In genomic region chr2:60828908-60829462, GRCm38 (mm10) we compare ENCODE assay signal across 30 mouse cellular contexts.
DNase-seq lines count a peak whose midpoint lies in the region; ATAC-seq and TF ChIP-seq lines count a peak whose summit lies in the region.
"Had no signal": no experiment of that assay in that cellular context is flagged by ENCODE, and none has a peak within 500 bp of the region (broad histone marks: within the 10 kb centered on the region; RNA-seq: fewer than 3 reads in every experiment).

No protein-coding gene starts in this region.

- no peaks in the 10 kb centered on the region for H3K27me3 ChIP-seq in midbrain, embryonic 11.5 days (ENCODE audit: control insufficient read depth, insufficient read depth, low read length)
- no peaks in the 10 kb centered on the region for H3K27me3 ChIP-seq in midbrain, embryonic 14.5 days (ENCODE audit: control insufficient read depth, insufficient read depth, low read length)
- no peaks in the 10 kb centered on the region for H3K27me3 ChIP-seq in stomach, postnatal 0 days (ENCODE audit: control insufficient read depth, insufficient read depth, low read length)
- H3K27me3 ChIP-seq: embryonic facial prominence, embryonic 15.5 days; hindbrain, embryonic 15.5 days; lung, embryonic 15.5 days; neural tube, embryonic 12.5 days; Patski had no signal

- TF ChIP-seq EP300 in stomach, postnatal 0 days (optimal IDR thresholded peaks at IDR 0.05): peak; percentile 94

- ATAC-seq in frontal cortex, adult (ENCODE audit: low TSS enrichment): peak; percentile 53
- ATAC-seq in midbrain, embryonic 11.5 days (ENCODE audit: low FRiP score): no peak
- ATAC-seq in midbrain, embryonic 14.5 days (ENCODE audit: low FRiP score, low TSS enrichment): no peak
- no peak; the same call in 1 of the 2 replicates for ATAC-seq in stomach, postnatal 0 days (ENCODE audit: low FRiP score, low TSS enrichment)
- ATAC-seq: Patski had no signal

- no peak overlapping the region for H3K4me2 ChIP-seq in midbrain, embryonic 11.5 days
- no peak overlapping the region for H3K4me2 ChIP-seq in midbrain, embryonic 14.5 days (ENCODE audit: low read length)
- no peak overlapping the region for H3K4me2 ChIP-seq in stomach, postnatal 0 days (replicated peaks; ENCODE audit: low read depth)
- H3K4me2 ChIP-seq: embryonic facial prominence, embryonic 15.5 days; forebrain, embryonic 12.5 days; hindbrain, embryonic 15.5 days; liver, embryonic 11.5 days; lung, embryonic 15.5 days; neural tube, embryonic 12.5 days had no signal

- no peaks in the 10 kb centered on the region for H3K9me3 ChIP-seq in midbrain, embryonic 11.5 days (ENCODE audit: control insufficient read depth, low read length)
- no peaks in the 10 kb centered on the region for H3K9me3 ChIP-seq in midbrain, embryonic 14.5 days (ENCODE audit: control insufficient read depth, low read length)
- no peaks in the 10 kb centered on the region for H3K9me3 ChIP-seq in stomach, postnatal 0 days (ENCODE audit: control insufficient read depth, low read length)
- H3K9me3 ChIP-seq: embryonic facial prominence, embryonic 10.5 days; embryonic facial prominence, embryonic 15.5 days; forebrain, embryonic 12.5 days; hindbrain, embryonic 10.5 days; hindbrain, embryonic 15.5 days; lung, embryonic 15.5 days; midbrain, embryonic 10.5 days; neural tube, embryonic 12.5 days had no signal

- TF ChIP-seq POLR2A in brain, embryonic 14.5 days (IDR thresholded peaks at IDR 0.05; ENCODE audit: borderline replicate concordance, extremely low read depth, insufficient read depth, insufficient read length, poor library complexity, severe bottlenecking): no peak

- 95% methylated on average over 10 of the region's 10 CpGs for WGBS in midbrain, embryonic 11.5 days
- WGBS in midbrain, embryonic 14.5 days: 87% methylated on average over 10 of the region's 10 CpGs
- WGBS in stomach, postnatal 0 days: 70% methylated on average over 10 of the region's 10 CpGs

- H3K36me3 ChIP-seq in midbrain, embryonic 11.5 days (ENCODE audit: control insufficient read depth, insufficient read depth, low read length): no peaks in the 10 kb centered on the region
- no peaks in the 10 kb centered on the region for H3K36me3 ChIP-seq in midbrain, embryonic 14.5 days (ENCODE audit: control insufficient read depth, insufficient read depth, low read length)
- 0 out of 2 replicates have a peak, but pooled peaks cover 2% of the 10 kb centered on the region for H3K36me3 ChIP-seq in stomach, postnatal 0 days (ENCODE audit: control insufficient read depth, insufficient read depth, low read length)
- H3K36me3 ChIP-seq: embryonic facial prominence, embryonic 15.5 days; forebrain, embryonic 12.5 days; hindbrain, embryonic 10.5 days; hindbrain, embryonic 15.5 days; lung, embryonic 15.5 days; midbrain, embryonic 10.5 days; neural tube, embryonic 12.5 days had no signal

- no peak for TF ChIP-seq CTCF in brain, embryonic 14.5 days (IDR thresholded peaks at IDR 0.05; ENCODE audit: borderline replicate concordance, extremely low read depth, insufficient read depth, insufficient read length)
- TF ChIP-seq CTCF in stomach, postnatal 0 days (IDR thresholded peaks at IDR 0.05; ENCODE audit: low read depth): no peak

- no peak for DNase-seq in frontal cortex, postnatal 14 days (ENCODE audit: low spot score in 2 of 2)
- peak; percentile 21 for DNase-seq in midbrain, embryonic 11.5 days (ENCODE audit: low spot score, missing footprints)
- no peak for DNase-seq in midbrain, embryonic 14.5 days
- DNase-seq in brain, embryonic 14.5 days (ENCODE audit: low read depth): peak; percentile 62
- DNase-seq in stomach, postnatal 0 days (ENCODE audit: low spot score): no peak
- DNase-seq in layer of hippocampus, adult 18-20 months (ENCODE audit: low spot score in 2 of 2): no peak
- DNase-seq: adrenal gland, postnatal 10 days; cerebellum, adult 2 months; gastrocnemius, adult 2 months; gastrocnemius, postnatal 36 days; heart, postnatal 14 days; kidney, adult 18-20 months; kidney, postnatal 4 days; layer of hippocampus, postnatal 36 days; left cerebral cortex, postnatal 4 days; right cerebral cortex, adult 18-20 months; spleen, adult 18-20 months had no signal

- H3K27ac ChIP-seq in midbrain, embryonic 11.5 days (ENCODE audit: low read depth, low read length): no peak overlapping the region
- no peak overlapping the region for H3K27ac ChIP-seq in midbrain, embryonic 14.5 days (replicated peaks; ENCODE audit: low read depth, low read length)
- H3K27ac ChIP-seq in stomach, postnatal 0 days (replicated peaks): peak overlapping the region; percentile 69
- H3K27ac ChIP-seq: embryonic facial prominence, embryonic 10.5 days; embryonic facial prominence, embryonic 15.5 days; forebrain, embryonic 12.5 days; hindbrain, embryonic 10.5 days; hindbrain, embryonic 15.5 days; kidney, postnatal 0 days; lung, embryonic 15.5 days; midbrain, embryonic 10.5 days; neural tube, embryonic 12.5 days had no signal

- H3K9ac ChIP-seq in midbrain, embryonic 11.5 days (ENCODE audit: low read length): no peak overlapping the region
- H3K9ac ChIP-seq in midbrain, embryonic 14.5 days (replicated peaks; ENCODE audit: low read length): no peak overlapping the region
- no peak overlapping the region for H3K9ac ChIP-seq in stomach, postnatal 0 days (ENCODE audit: low read length)
- H3K9ac ChIP-seq: embryonic facial prominence, embryonic 15.5 days; forebrain, embryonic 12.5 days; hindbrain, embryonic 15.5 days; lung, embryonic 15.5 days; neural tube, embryonic 12.5 days had no signal

- no peaks in the 10 kb centered on the region for H3K4me1 ChIP-seq in midbrain, embryonic 11.5 days (ENCODE audit: control insufficient read depth, insufficient read depth, low read length)
- H3K4me1 ChIP-seq in midbrain, embryonic 14.5 days (ENCODE audit: control insufficient read depth, insufficient read depth, low read length): peaks cover 16% of the 10 kb centered on the region; the same call in 1 of the 2 replicates
- peaks cover 4% of the 10 kb centered on the region for H3K4me1 ChIP-seq in stomach, postnatal 0 days (replicated peaks; ENCODE audit: control insufficient read depth, insufficient read depth)

- no peak overlapping the region for H3K4me3 ChIP-seq in midbrain, embryonic 11.5 days (ENCODE audit: low read depth, low read length)
- no peak overlapping the region for H3K4me3 ChIP-seq in midbrain, embryonic 14.5 days (replicated peaks; ENCODE audit: low read depth, low read length)
- no peak overlapping the region for H3K4me3 ChIP-seq in stomach, postnatal 0 days (ENCODE audit: low read depth, low read length)
- H3K4me3 ChIP-seq: embryonic facial prominence, embryonic 10.5 days; embryonic facial prominence, embryonic 15.5 days; forebrain, embryonic 12.5 days; gastrocnemius, adult 2 months; hindbrain, embryonic 10.5 days; hindbrain, embryonic 15.5 days; lung, embryonic 15.5 days; midbrain, embryonic 10.5 days; myocyte; neural tube, embryonic 12.5 days had no signal

Comparison
In these comparisons a context has a peak if more than half of its experiments do, and no peak if none do; other contexts are left out.
1. DNase-seq: peak in midbrain, embryonic 11.5 days (single experiment) and brain, embryonic 14.5 days (single experiment); none in frontal cortex, postnatal 14 days (0 of 2), midbrain, embryonic 14.5 days (single experiment), stomach, postnatal 0 days (single experiment) and layer of hippocampus, adult 18-20 months (0 of 2).